Mouse (Mus musculus) G1E (cell line): ENCODE data around the gene Slc6a5. TPM values are rescaled to one million over a fixed set of nuclear protein-coding genes. Genes with fewer than 3 reads are reported as not detected.
A peak's percentile ranks its signal among the peaks of the same experiment; 100 is the strongest.

Experiments used
- ATAC-seq: 2 replicates; pipeline ENCODE4 v1.8.0; 2016; ENCODE audit warnings: mild to moderate bottlenecking; ENCODE audit not compliant: insufficient number of reproducible peaks, poor library complexity, low FRiP score, severe bottlenecking; ENCODE audit errors: extremely low read depth
- DNase-seq: peaks from one replicate; pipeline ENCODE4 v3.0.0; 2012; ENCODE audit warnings: low spot score
- H3K27me3 ChIP-seq: 2 replicates; pipeline ENCODE4 v1.6.1; 2012; ENCODE audit warnings: mild to moderate bottlenecking, low read length, inconsistent platforms; ENCODE audit not compliant: insufficient read depth
- H3K36me3 ChIP-seq: replicated peaks from 2 replicates; pipeline ENCODE3; 2012; ENCODE audit warnings: mild to moderate bottlenecking, inconsistent platforms
- H3K4me1 ChIP-seq: 2 replicates; pipeline ENCODE4 v1.6.1; 2012; ENCODE audit warnings: low read depth, low read length, inconsistent platforms, mixed read lengths; ENCODE audit not compliant: insufficient read depth
- H3K4me3 ChIP-seq: 2 replicates; pipeline ENCODE4 v1.5.1; 2012; ENCODE audit warnings: low read depth, mild to moderate bottlenecking, inconsistent platforms, low read length, moderate library complexity, mixed read lengths
- H3K9me3 ChIP-seq: replicated peaks from 2 replicates; pipeline ENCODE4 v1.6.1; 2012; ENCODE audit warnings: inconsistent platforms
- CTCF ChIP-seq: IDR thresholded peaks from 2 replicates; pipeline ENCODE4 v1.5.1; 2012; ENCODE audit warnings: low read depth, low read length, inconsistent platforms, mixed read lengths
- GATA1 ChIP-seq: IDR thresholded peaks from 2 replicates; pipeline ENCODE4 v1.6.1; 2012; ENCODE audit warnings: borderline replicate concordance, low read length, inconsistent platforms, mixed read lengths
- GATA2 ChIP-seq: IDR thresholded peaks from 2 replicates; pipeline ENCODE4 v1.6.1; 2012; ENCODE audit warnings: low read depth, low read length, inconsistent platforms, borderline replicate concordance
- POLR2AphosphoS5 ChIP-seq: IDR thresholded peaks from 2 replicates; pipeline ENCODE4 v1.6.1; 2012; ENCODE audit warnings: low read depth, low read length, inconsistent platforms; ENCODE audit not compliant: insufficient replicate concordance
- TAL1 ChIP-seq: conservative IDR thresholded peaks from 2 replicates; pipeline ENCODE4 v1.6.1; 2012; ENCODE audit warnings: low read depth, low read length, inconsistent platforms, mixed read lengths
- polyA plus RNA-seq: library from polyadenylated mRNA; stranded (reverse); fragments of >175 nt; gene quantifications from 2 replicates; pipeline ENCODE4 v1.2.3, GENCODE M21; 2012
- total RNA-seq, 2 experiments: library from RNA; stranded (forward) in 1 of 2; stranded (reverse) in 1 of 2; fragments of 200-1000 nt in 1 of 2; fragments of >200 nt in 1 of 2; fragmentation: Nextera tagmentation in 1 of 2; gene quantifications; 2 replicates each; pipeline ENCODE4 v1.2.3; 2014 to 2017

Gene Slc6a5
- total RNA-seq (2014; fragmentation: Nextera tagmentation) (not detected in 2 replicates), total RNA-seq (2017) (0.06 and 0.11 TPM in 2 replicates), polyA plus RNA-seq (not detected in 2 replicates)

- no peaks in the 10 kb centered on the region for H3K4me1 ChIP-seq
- peaks cover 11% of the 10 kb centered on the region for H3K9me3 ChIP-seq
- ATAC-seq (no peak), DNase-seq (no peak)
- no peaks in the 10 kb centered on the region for H3K36me3 ChIP-seq
- TF ChIP-seq TAL1 (no peak), POLR2AphosphoS5 (no peak), GATA2 (no peak), GATA1 (no peak)
- no peaks in the 10 kb centered on the region; the same call in 1 of the 2 replicates for H3K27me3 ChIP-seq
- no peak within 1 kb of the TSS for H3K4me3 ChIP-seq
Observed at GRCm38 (mm10) chr7:49909850-49910249, at the start of gene Slc6a5. Gene Slc6a5, plus strand, starts transcription at chr7:49910146.

GRCm38 (mm10) chr7:49861196-49861595, 48.8 kb upstream of the Slc6a5 start:
- DNase-seq, result no peak

GRCm38 (mm10) chr7:49863753-49864152, 46.2 kb upstream of the Slc6a5 start:
- Histone ChIP-seq H3K4me1 (peaks cover 5% of the 10 kb centered on the region), H3K9me3 (no peaks in the 10 kb centered on the region), H3K27me3 (peaks cover 4% of the 10 kb centered on the region; the same call in 1 of the 2 replicates), H3K4me3 (no peak overlapping the region), H3K36me3 (peaks cover 39% of the 10 kb centered on the region)
- TF ChIP-seq POLR2AphosphoS5 (no peak), GATA2 (no peak), TAL1 (no peak), CTCF (no peak), GATA1 (no peak)
- DNase-seq (no peak), ATAC-seq (peak; percentile 41; the same call in 1 of the 2 replicates)

More at GRCm38 (mm10) chr7:49861196-49861595, 48.8 kb upstream of the Slc6a5 start:
- TF ChIP-seq POLR2AphosphoS5 (no peak), CTCF (no peak), TAL1 (no peak), GATA1 (no peak)
- Histone ChIP-seq H3K4me1 (peaks cover 5% of the 10 kb centered on the region), H3K9me3 (no peaks in the 10 kb centered on the region), H3K4me3 (no peak overlapping the region), H3K27me3 (no peaks in the 10 kb centered on the region), H3K36me3 (peaks cover 64% of the 10 kb centered on the region)
- no peak for ATAC-seq

- Histone ChIP-seq H3K4me1 (no peaks in the 10 kb centered on the region), H3K9me3 (no peaks in the 10 kb centered on the region), H3K4me3 (no peak overlapping the region), H3K27me3 (peaks cover 19% of the 10 kb centered on the region), H3K36me3 (no peaks in the 10 kb centered on the region)
- no peak for DNase-seq
- no peak for ATAC-seq
- TF ChIP-seq POLR2AphosphoS5, result no peak
- TF ChIP-seq CTCF, result no peak
- TF ChIP-seq GATA1, result no peak
- no peak for TF ChIP-seq GATA2
- TF ChIP-seq TAL1, result no peak
Observed at GRCm38 (mm10) chr7:49869656-49870055, 40.3 kb upstream of the Slc6a5 start.

GRCm38 (mm10) chr7:49870276-49870675, 39.7 kb upstream of the Slc6a5 start:
- DNase-seq (no peak), ATAC-seq (no peak)
- Histone ChIP-seq H3K27me3 (peaks cover 19% of the 10 kb centered on the region), H3K4me1 (no peaks in the 10 kb centered on the region), H3K9me3 (no peaks in the 10 kb centered on the region), H3K36me3 (no peaks in the 10 kb centered on the region), H3K4me3 (no peak overlapping the region)
- TF ChIP-seq GATA2, result no peak
- no peak for TF ChIP-seq POLR2AphosphoS5
- no peak for TF ChIP-seq TAL1
- TF ChIP-seq CTCF, result no peak
- no peak for TF ChIP-seq GATA1

GRCm38 (mm10) chr7:49877307-49877706, 32.6 kb upstream of the Slc6a5 start:
- Histone ChIP-seq H3K27me3 (peaks cover 9% of the 10 kb centered on the region), H3K4me1 (peaks cover 4% of the 10 kb centered on the region; the same call in 1 of the 2 replicates), H3K4me3 (no peak overlapping the region), H3K36me3 (no peaks in the 10 kb centered on the region), H3K9me3 (no peaks in the 10 kb centered on the region)
- TF ChIP-seq CTCF (no peak), POLR2AphosphoS5 (no peak), GATA1 (no peak), TAL1 (no peak)
- DNase-seq (no peak), ATAC-seq (no peak)

GRCm38 (mm10) chr7:49879051-49879450, 30.9 kb upstream of the Slc6a5 start:
- peaks cover 4% of the 10 kb centered on the region; the same call in 1 of the 2 replicates for H3K4me1 ChIP-seq
- no peak for TF ChIP-seq TAL1
- no peak for TF ChIP-seq GATA2
- no peak for TF ChIP-seq POLR2AphosphoS5
- TF ChIP-seq CTCF, result no peak
- TF ChIP-seq GATA1, result no peak
- no peaks in the 10 kb centered on the region for H3K36me3 ChIP-seq
- ATAC-seq, result no peak
- H3K27me3 ChIP-seq, result no peaks in the 10 kb centered on the region; the same call in 1 of the 2 replicates
- no peaks in the 10 kb centered on the region for H3K9me3 ChIP-seq
- no peak overlapping the region for H3K4me3 ChIP-seq
- no peak for DNase-seq
